Mouse (Mus musculus): ENCODE measurements at regions not wholly inside any gene's neighbourhood (a gene's known extent, or its start where the extent isn't known, plus 50 kb on each side); places are given as distances from the start of the nearest gene placed in this dataset.
A peak's percentile ranks its signal among the peaks of the same experiment; 100 is the strongest.

GRCm38 (mm10) chr6:101029436-101029835 is 196.0 kb downstream of the Ppp4r2 start:
- ATAC-seq (replicated peaks; ENCODE audit: low FRiP score, low read depth) = no peak
- Histone ChIP-seq H3K27ac (no peak overlapping the region), H3K36me3 (ENCODE audit: insufficient read depth, low read length) (no peaks in the 10 kb centered on the region), H3K4me1 (replicated peaks; ENCODE audit: insufficient read depth, low read length) (no peaks in the 10 kb centered on the region), H3K4me3 (replicated peaks; ENCODE audit: low read depth, low read length) (no peak overlapping the region), H3K9ac (ENCODE audit: low read depth, low read length) (no peak overlapping the region), H3K27me3 (ENCODE audit: insufficient read depth, low read length) (no peaks in the 10 kb centered on the region), H3K4me2 (ENCODE audit: low read length) (no peak overlapping the region), H3K9me3 (replicated peaks; ENCODE audit: low read length) (no peaks in the 10 kb centered on the region)
- no peak for TF ChIP-seq CTCF (IDR thresholded peaks at IDR 0.05; ENCODE audit: low read depth)
- DNase-seq (ENCODE audit: low spot score) = no peak
- 26% methylated on average over 3 of the region's 3 CpGs for WGBS

GRCm38 (mm10) chr6:101030451-101031125 is 197.2 kb downstream of the Ppp4r2 start:
- no peaks in the 10 kb centered on the region for H3K36me3 ChIP-seq (ENCODE audit: insufficient read depth, low read length)
- ATAC-seq (replicated peaks; ENCODE audit: low FRiP score, low read depth) = no peak
- no peaks in the 10 kb centered on the region for H3K27me3 ChIP-seq (ENCODE audit: insufficient read depth, low read length)
- H3K9me3 ChIP-seq (replicated peaks; ENCODE audit: low read length) = no peaks in the 10 kb centered on the region
- DNase-seq (ENCODE audit: low spot score) = no peak
- no peaks in the 10 kb centered on the region for H3K4me1 ChIP-seq (replicated peaks; ENCODE audit: insufficient read depth, low read length)
- no peak overlapping the region for H3K9ac ChIP-seq (ENCODE audit: low read depth, low read length)
- no peak for TF ChIP-seq CTCF (IDR thresholded peaks at IDR 0.05; ENCODE audit: low read depth)
- H3K27ac ChIP-seq = no peak overlapping the region
- no peak overlapping the region for H3K4me2 ChIP-seq (ENCODE audit: low read length)
- no peak overlapping the region for H3K4me3 ChIP-seq (replicated peaks; ENCODE audit: low read depth, low read length)
- WGBS = 86% methylated on average over 13 of the region's 13 CpGs

- no peak for ATAC-seq (replicated peaks; ENCODE audit: low FRiP score, low read depth)
- no peaks in the 10 kb centered on the region for H3K36me3 ChIP-seq (ENCODE audit: insufficient read depth, low read length)
- H3K27me3 ChIP-seq (ENCODE audit: insufficient read depth, low read length) = 0 out of 2 replicates have a peak, but pooled peaks cover 2% of the 10 kb centered on the region
- H3K9me3 ChIP-seq (replicated peaks; ENCODE audit: low read length) = no peaks in the 10 kb centered on the region
- H3K4me3 ChIP-seq (replicated peaks; ENCODE audit: low read depth, low read length) = no peak overlapping the region
- no peaks in the 10 kb centered on the region for H3K4me1 ChIP-seq (replicated peaks; ENCODE audit: insufficient read depth, low read length)
- no peak overlapping the region for H3K27ac ChIP-seq
- no peak overlapping the region for H3K4me2 ChIP-seq (ENCODE audit: low read length)
- no peak for TF ChIP-seq CTCF (IDR thresholded peaks at IDR 0.05; ENCODE audit: low read depth)
- DNase-seq (ENCODE audit: low spot score) = no peak
- no peak overlapping the region for H3K9ac ChIP-seq (ENCODE audit: low read depth, low read length)
- WGBS = 39% methylated on average over 6 of the region's 6 CpGs
These were observed 213.3 kb downstream of the Ppp4r2 start for GRCm38 (mm10) chr6:101046755-101047154.

DNA sequence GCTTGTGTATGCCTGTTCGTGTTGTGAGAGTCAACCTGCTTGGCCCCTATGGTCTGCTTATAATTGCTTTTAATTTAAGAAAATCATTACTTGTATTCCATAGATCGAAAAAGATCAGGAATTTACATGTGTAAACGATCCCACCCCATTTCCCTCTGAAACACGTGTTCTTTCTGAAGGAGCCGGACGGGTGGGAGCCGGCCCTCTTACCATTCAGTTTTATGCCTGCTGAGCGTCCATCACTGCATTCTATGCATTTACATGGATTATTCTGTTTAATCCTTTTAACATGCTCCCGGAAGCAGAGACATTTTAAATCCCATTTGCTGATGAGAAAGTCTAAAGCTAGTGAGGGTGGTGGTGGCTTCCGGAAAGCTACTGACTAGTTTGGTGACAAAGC is 213.8 kb downstream of the Ppp4r2 start:
- no peak for TF ChIP-seq CTCF (IDR thresholded peaks at IDR 0.05; ENCODE audit: low read depth)
- Histone ChIP-seq H3K36me3 (ENCODE audit: insufficient read depth, low read length) (no peaks in the 10 kb centered on the region), H3K9me3 (replicated peaks; ENCODE audit: low read length) (no peaks in the 10 kb centered on the region), H3K27ac (no peak overlapping the region), H3K9ac (ENCODE audit: low read depth, low read length) (no peak overlapping the region), H3K27me3 (ENCODE audit: insufficient read depth, low read length) (0 out of 2 replicates have a peak, but pooled peaks cover 2% of the 10 kb centered on the region), H3K4me3 (replicated peaks; ENCODE audit: low read depth, low read length) (no peak overlapping the region), H3K4me1 (replicated peaks; ENCODE audit: insufficient read depth, low read length) (no peaks in the 10 kb centered on the region), H3K4me2 (ENCODE audit: low read length) (no peak overlapping the region)
- 84% methylated on average over 10 of the region's 10 CpGs for WGBS
- ATAC-seq (replicated peaks; ENCODE audit: low FRiP score, low read depth) (no peak), DNase-seq (ENCODE audit: low spot score) (no peak)

DNA sequence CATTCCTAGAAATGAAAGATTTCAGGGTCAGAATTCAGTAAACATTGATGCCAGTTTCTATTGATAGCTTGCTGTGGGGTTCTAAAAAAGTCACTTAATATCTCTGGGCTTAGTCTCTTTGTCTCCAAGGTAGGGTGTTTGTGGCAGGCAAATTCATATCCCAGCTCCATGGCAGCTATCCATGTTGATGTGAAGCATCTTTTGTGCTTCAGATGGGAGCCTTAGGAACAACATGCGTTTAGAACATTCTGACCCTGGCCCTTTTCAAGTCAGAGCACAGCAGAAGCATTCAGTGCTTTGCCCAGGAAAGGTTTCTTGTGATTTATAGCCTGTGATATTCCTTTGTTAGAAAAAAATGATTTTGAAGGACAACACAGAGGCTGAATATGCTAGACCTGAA is 215.0 kb downstream of the Ppp4r2 start:
- Histone ChIP-seq H3K4me1 (replicated peaks; ENCODE audit: insufficient read depth, low read length) (no peaks in the 10 kb centered on the region), H3K27ac (no peak overlapping the region), H3K9me3 (replicated peaks; ENCODE audit: low read length) (no peaks in the 10 kb centered on the region), H3K36me3 (ENCODE audit: insufficient read depth, low read length) (no peaks in the 10 kb centered on the region), H3K9ac (ENCODE audit: low read depth, low read length) (no peak overlapping the region), H3K27me3 (ENCODE audit: insufficient read depth, low read length) (0 out of 2 replicates have a peak, but pooled peaks cover 2% of the 10 kb centered on the region), H3K4me2 (ENCODE audit: low read length) (no peak overlapping the region), H3K4me3 (replicated peaks; ENCODE audit: low read depth, low read length) (no peak overlapping the region)
- DNase-seq (ENCODE audit: low spot score) = no peak
- TF ChIP-seq CTCF (IDR thresholded peaks at IDR 0.05; ENCODE audit: low read depth) = no peak
- ATAC-seq (replicated peaks; ENCODE audit: low FRiP score, low read depth) = no peak
- 40% methylated on average over 1 of the region's 1 CpGs for WGBS

- no peaks in the 10 kb centered on the region for H3K9me3 ChIP-seq (replicated peaks; ENCODE audit: low read length)
- H3K36me3 ChIP-seq (ENCODE audit: insufficient read depth, low read length) = no peaks in the 10 kb centered on the region
- H3K27ac ChIP-seq = no peak overlapping the region
- no peak overlapping the region for H3K4me2 ChIP-seq (ENCODE audit: low read length)
- H3K4me1 ChIP-seq (replicated peaks; ENCODE audit: insufficient read depth, low read length) = no peaks in the 10 kb centered on the region
- 25% methylated on average over 15 of the region's 15 CpGs for WGBS
- ATAC-seq (replicated peaks; ENCODE audit: low FRiP score, low read depth) = no peak
- peak; percentile 35 for DNase-seq (ENCODE audit: low spot score)
- H3K27me3 ChIP-seq (ENCODE audit: insufficient read depth, low read length) = 0 out of 2 replicates have a peak, but pooled peaks cover 2% of the 10 kb centered on the region
- no peak overlapping the region for H3K4me3 ChIP-seq (replicated peaks; ENCODE audit: low read depth, low read length)
- H3K9ac ChIP-seq (ENCODE audit: low read depth, low read length) = no peak overlapping the region
- TF ChIP-seq CTCF (IDR thresholded peaks at IDR 0.05; ENCODE audit: low read depth) = no peak
These were observed 215.5 kb downstream of the Ppp4r2 start for GRCm38 (mm10) chr6:101048836-101049361.
